Mouse (Mus musculus): ENCODE results near the gene Gemin5.

GRCm38 (mm10) chr11:58125021-58125420 is 43.3 kb downstream of the Gemin5 start:
- TF ChIP-seq CTCF (IDR thresholded peaks at IDR 0.05; ENCODE audit: low read depth, low read length) (no peak), TAL1 (conservative IDR thresholded peaks at IDR 0.05; ENCODE audit: low read depth, low read length) (no peak)

All from G1E (cell line).